Mouse (Mus musculus) ovary, adult 18-20 months (tissue): ENCODE measurements at regions not wholly inside any gene's neighbourhood (a gene's known extent, or its start where the extent isn't known, plus 50 kb on each side); places are given as distances from the start of the nearest gene placed in this dataset.
"Not testable (repeated sequence)": the region's sequence is repeated elsewhere in the genome, so short reads cannot be mapped to it uniquely, and the experiment has no call there.

Experiments used
- DNase-seq: peaks from one replicate; pipeline ENCODE4 v3.0.0; 2022; ENCODE audit warnings: low spot score, mixed read lengths

DNA sequence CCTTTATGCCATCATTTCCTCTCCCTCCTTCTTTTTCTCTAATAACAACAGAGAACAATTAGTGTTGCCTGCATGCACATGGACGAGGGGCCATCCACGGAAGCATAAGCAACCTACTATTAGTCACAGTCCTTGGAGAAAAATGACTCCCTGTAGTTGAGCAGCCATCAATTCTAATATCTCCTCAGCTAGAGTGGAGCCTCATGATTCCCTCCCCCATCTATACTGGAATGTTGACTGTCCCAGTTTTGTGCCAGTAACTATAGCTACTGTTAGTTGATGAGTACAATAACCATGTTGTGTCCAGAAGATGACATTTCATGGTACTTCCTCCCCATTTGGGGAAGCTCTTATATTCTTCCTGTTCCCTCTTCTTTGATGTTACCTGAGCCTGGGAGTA is 64.3 kb upstream of the Rtn4 start:
- no peak for DNase-seq

GRCm38 (mm10) chr11:29632486-29632885 is 60.3 kb upstream of the Rtn4 start:
- DNase-seq: peak; percentile 44

GRCm38 (mm10) chr11:29633288-29633687 is 59.5 kb upstream of the Rtn4 start:
- DNase-seq: not testable (repeated sequence)

DNA sequence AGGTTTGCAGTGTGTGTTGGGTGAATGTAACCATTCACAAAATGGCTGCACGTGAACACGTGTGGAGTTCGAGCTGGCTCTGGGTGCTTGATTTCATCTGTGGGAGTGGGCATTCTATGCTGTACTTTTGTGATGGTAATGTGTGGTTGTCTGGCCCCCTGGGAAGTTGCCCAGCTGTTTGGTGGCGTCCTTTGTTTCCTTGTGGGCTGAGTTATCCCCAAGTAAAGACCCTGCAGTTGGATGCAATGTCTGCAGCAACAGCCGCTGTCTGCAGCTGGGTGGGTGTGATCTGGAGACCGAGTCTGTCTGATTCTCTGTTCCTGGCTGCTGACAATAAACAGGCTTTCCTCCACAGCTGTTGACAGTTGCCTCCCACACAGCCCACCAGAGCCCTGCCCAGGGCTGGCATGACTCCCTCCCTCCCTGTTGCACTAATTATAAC is 56.0 kb upstream of the Rtn4 start:
- DNase-seq: peak; percentile 10

GRCm38 (mm10) chr11:29638093-29638669 is 54.6 kb upstream of the Rtn4 start:
- no peak for DNase-seq

GRCm38 (mm10) chr11:29638861-29639260 is 53.9 kb upstream of the Rtn4 start:
- DNase-seq: no peak
